Comparison of ENCODE assay signal across 24 mouse cellular contexts in genomic region chr11:120531646-120532045, GRCm38 (mm10). TPM values are rescaled to one million over a fixed set of nuclear protein-coding genes. Genes with fewer than 3 reads are reported as not detected.
DNase-seq lines count a peak whose midpoint lies in the region; ATAC-seq and TF ChIP-seq lines count a peak whose summit lies in the region.
"Had no signal": no experiment of that assay in that cellular context is flagged by ENCODE, and none has a peak within 500 bp of the region (broad histone marks: within the 10 kb centered on the region; RNA-seq: fewer than 3 reads in every experiment).

No protein-coding gene starts in this region.

- 0 out of 2 replicates have a peak overlapping the region, but pooled peaks have one; percentile 34 for H3K4me3 ChIP-seq in hindbrain, postnatal 0 days (ENCODE audit: low read length)
- H3K4me3 ChIP-seq in hindbrain, embryonic 11.5 days (ENCODE audit: low read depth, low read length), result no peak overlapping the region
- peak overlapping the region; percentile 53 for H3K4me3 ChIP-seq in limb, embryonic 13.5 days
- H3K4me3 ChIP-seq in liver, embryonic 13.5 days (replicated peaks), result peak overlapping the region; percentile 54
- H3K4me3 ChIP-seq in lung, postnatal 0 days (ENCODE audit: low read depth, low read length), result no peak overlapping the region

- peaks cover 54% of the 10 kb centered on the region for H3K27me3 ChIP-seq in hindbrain, postnatal 0 days (ENCODE audit: insufficient read depth, low read length)
- peaks cover 44% of the 10 kb centered on the region for H3K27me3 ChIP-seq in hindbrain, embryonic 11.5 days (ENCODE audit: control insufficient read depth, insufficient read depth, low read length)
- H3K27me3 ChIP-seq in limb, embryonic 13.5 days, result peaks cover 83% of the 10 kb centered on the region
- H3K27me3 ChIP-seq in liver, embryonic 13.5 days, result peaks cover 79% of the 10 kb centered on the region
- peaks cover 37% of the 10 kb centered on the region for H3K27me3 ChIP-seq in lung, postnatal 0 days (replicated peaks; ENCODE audit: insufficient read depth, low read length)

- 28% methylated on average over 9 of the region's 9 CpGs for WGBS in hindbrain, postnatal 0 days
- WGBS in hindbrain, embryonic 11.5 days, result 28% methylated on average over 9 of the region's 9 CpGs
- 32% methylated on average over 9 of the region's 9 CpGs for WGBS in limb, embryonic 13.5 days
- WGBS in liver, embryonic 13.5 days (ENCODE audit: insufficient replicate concordance), result 30% methylated on average over 9 of the region's 9 CpGs
- WGBS in lung, postnatal 0 days, result 22% methylated on average over 9 of the region's 9 CpGs

- ATAC-seq in hindbrain, postnatal 0 days, result no peak
- ATAC-seq in hindbrain, embryonic 11.5 days (ENCODE audit: low FRiP score), result no peak
- ATAC-seq in limb, embryonic 13.5 days (ENCODE audit: low FRiP score, low read depth), result no peak
- ATAC-seq in liver, embryonic 13.5 days (ENCODE audit: low read depth), result no peak
- no peak for ATAC-seq in lung, postnatal 0 days
- ATAC-seq: midbrain, embryonic 16.5 days had no signal

- no peaks in the 10 kb centered on the region for H3K36me3 ChIP-seq in hindbrain, postnatal 0 days (ENCODE audit: insufficient read depth, low read length)
- H3K36me3 ChIP-seq in hindbrain, embryonic 11.5 days (ENCODE audit: control insufficient read depth, insufficient read depth, low read length), result no peaks in the 10 kb centered on the region
- no peaks in the 10 kb centered on the region for H3K36me3 ChIP-seq in limb, embryonic 13.5 days
- H3K36me3 ChIP-seq in liver, embryonic 13.5 days, result no peaks in the 10 kb centered on the region
- no peaks in the 10 kb centered on the region for H3K36me3 ChIP-seq in lung, postnatal 0 days (ENCODE audit: insufficient read depth, low read length)
- H3K36me3 ChIP-seq: neural tube, embryonic 15.5 days had no signal

- no peak for DNase-seq in hindbrain, postnatal 0 days (ENCODE audit: low spot score)
- no peak for DNase-seq in hindbrain, embryonic 11.5 days (ENCODE audit: low spot score)
- DNase-seq in kidney, postnatal 36 days, result peak; percentile 51 to 56
- DNase-seq in kidney, postnatal 10 days, result no peak
- DNase-seq in liver, embryonic 13.5 days, result no peak
- no peak for DNase-seq in lung, postnatal 0 days (ENCODE audit: low spot score)
- no peak for DNase-seq in layer of hippocampus, postnatal 36 days
- DNase-seq: cerebellum, adult 2 months; left cerebral cortex, postnatal 4 days; lung, postnatal 14 days; right cerebral cortex, postnatal 25 days; thymus, adult 2 months had no signal

- no peak overlapping the region for H3K27ac ChIP-seq in hindbrain, postnatal 0 days
- no peak overlapping the region for H3K27ac ChIP-seq in hindbrain, embryonic 11.5 days (ENCODE audit: low read depth, low read length)
- no peak overlapping the region for H3K27ac ChIP-seq in limb, embryonic 13.5 days
- no peak overlapping the region; the same call in 1 of the 2 replicates for H3K27ac ChIP-seq in liver, embryonic 13.5 days
- H3K27ac ChIP-seq in lung, postnatal 0 days (ENCODE audit: low read length), result no peak overlapping the region
- H3K27ac ChIP-seq: neural tube, embryonic 15.5 days had no signal

- TF ChIP-seq CTCF in hindbrain, postnatal 0 days (IDR thresholded peaks at IDR 0.05; ENCODE audit: low read depth), result no peak
- no peak for TF ChIP-seq CTCF in lung, postnatal 0 days (IDR thresholded peaks at IDR 0.05)

- no peak overlapping the region for H3K4me2 ChIP-seq in hindbrain, postnatal 0 days (ENCODE audit: low read depth, low read length)
- H3K4me2 ChIP-seq in hindbrain, embryonic 11.5 days (replicated peaks; ENCODE audit: low read depth, low read length), result no peak overlapping the region
- H3K4me2 ChIP-seq in limb, embryonic 13.5 days (replicated peaks), result peak overlapping the region; percentile 91
- peak overlapping the region; percentile 61 for H3K4me2 ChIP-seq in liver, embryonic 13.5 days
- no peak overlapping the region for H3K4me2 ChIP-seq in lung, postnatal 0 days (replicated peaks; ENCODE audit: low read depth, low read length)

- 0 out of 2 replicates have a peak, but pooled peaks cover 10% of the 10 kb centered on the region for H3K4me1 ChIP-seq in hindbrain, postnatal 0 days (ENCODE audit: insufficient read depth, low read length)
- H3K4me1 ChIP-seq in hindbrain, embryonic 11.5 days (replicated peaks; ENCODE audit: control insufficient read depth, insufficient read depth, low read length), result peaks cover 3% of the 10 kb centered on the region
- H3K4me1 ChIP-seq in limb, embryonic 13.5 days, result peaks cover 23% of the 10 kb centered on the region
- peaks cover 31% of the 10 kb centered on the region for H3K4me1 ChIP-seq in liver, embryonic 13.5 days (replicated peaks)
- H3K4me1 ChIP-seq in lung, postnatal 0 days (ENCODE audit: insufficient read depth, low read depth, low read length), result peaks cover 5% of the 10 kb centered on the region; the same call in 1 of the 2 replicates

- no peak overlapping the region for H3K9ac ChIP-seq in hindbrain, postnatal 0 days (replicated peaks; ENCODE audit: low read length)
- H3K9ac ChIP-seq in hindbrain, embryonic 11.5 days (ENCODE audit: low read depth, low read length), result no peak overlapping the region
- 0 out of 2 replicates have a peak overlapping the region, but pooled peaks have one; percentile 72 for H3K9ac ChIP-seq in limb, embryonic 13.5 days
- peak overlapping the region; percentile 65 for H3K9ac ChIP-seq in liver, embryonic 13.5 days
- H3K9ac ChIP-seq in lung, postnatal 0 days (replicated peaks; ENCODE audit: low read depth), result no peak overlapping the region
- H3K9ac ChIP-seq: neural tube, embryonic 15.5 days had no signal

- no peak for TF ChIP-seq EP300 in lung, postnatal 0 days (IDR thresholded peaks at IDR 0.05)

- H3K9me3 ChIP-seq in hindbrain, postnatal 0 days (ENCODE audit: low read length), result no peaks in the 10 kb centered on the region
- no peaks in the 10 kb centered on the region for H3K9me3 ChIP-seq in hindbrain, embryonic 11.5 days (ENCODE audit: control insufficient read depth, low read length)
- H3K9me3 ChIP-seq in limb, embryonic 13.5 days, result no peaks in the 10 kb centered on the region
- no peaks in the 10 kb centered on the region for H3K9me3 ChIP-seq in liver, embryonic 13.5 days (replicated peaks)
- H3K9me3 ChIP-seq in lung, postnatal 0 days (ENCODE audit: low read length), result no peaks in the 10 kb centered on the region
- H3K9me3 ChIP-seq: megakaryocyte, embryonic 14.5 days; neural tube, embryonic 15.5 days had no signal

RNA-seq across cellular contexts. Expression of gene Gcgr, which starts 1.1 kb away (rescaled TPM):
- 0.99 and 3.1 TPM in 2 replicates for total RNA-seq in hindbrain, postnatal 0 days (2014; rRNA removed)
- 1.0 TPM in 2 replicates for polyA plus RNA-seq in hindbrain, postnatal 0 days (2015; fragmentation: Nextera tagmentation; extraction: Ambion mirVana)
- 0.31 and 0.56 TPM in 2 replicates for polyA plus RNA-seq in hindbrain, embryonic 11.5 days (2014; fragmentation: Nextera tagmentation; extraction: Ambion mirVana)
- polyA plus RNA-seq in limb, embryonic 13.5 days (2015; fragmentation: Nextera tagmentation; extraction: Ambion mirVana), result 6.3 and 7.3 TPM in 2 replicates
- 10.0 and 10.7 TPM in 2 replicates for polyA plus RNA-seq in liver, embryonic 13.5 days (2015; fragmentation: Nextera tagmentation; extraction: Ambion mirVana)
- polyA plus RNA-seq in lung, postnatal 0 days (2015; fragmentation: Nextera tagmentation; extraction: Ambion mirVana), result 0.61 and 0.76 TPM in 2 replicates
- total RNA-seq in layer of hippocampus, postnatal 36 days (2021), result under 1 TPM; 0.15 to 0.18 TPM
- total RNA-seq: layer of hippocampus, adult 18-20 months had no signal
- polyA plus RNA-seq: C2C12; forebrain, embryonic 11.5 days had no signal

RNA-seq across cellular contexts. Expression of gene Mcrip1, which starts 17.9 kb away (rescaled TPM):
- total RNA-seq in hindbrain, postnatal 0 days (2014; rRNA removed), result 144 and 192 TPM in 2 replicates
- 250 and 257 TPM in 2 replicates for polyA plus RNA-seq in hindbrain, postnatal 0 days (2015; fragmentation: Nextera tagmentation; extraction: Ambion mirVana)
- polyA plus RNA-seq in hindbrain, embryonic 11.5 days (2014; fragmentation: Nextera tagmentation; extraction: Ambion mirVana), result 245 and 256 TPM in 2 replicates
- polyA plus RNA-seq in limb, embryonic 13.5 days (2015; fragmentation: Nextera tagmentation; extraction: Ambion mirVana), result 245 TPM in 2 replicates
- 45.7 and 46.9 TPM in 2 replicates for polyA plus RNA-seq in liver, embryonic 13.5 days (2015; fragmentation: Nextera tagmentation; extraction: Ambion mirVana)
- 209 and 215 TPM in 2 replicates for polyA plus RNA-seq in lung, postnatal 0 days (2015; fragmentation: Nextera tagmentation; extraction: Ambion mirVana)
- 10 to 100 TPM; 71.3 to 71.6 TPM for total RNA-seq in layer of hippocampus, postnatal 36 days (2021)

RNA-seq across cellular contexts. Expression of gene Ppp1r27, which starts 19.3 kb away (rescaled TPM):
- not detected in 2 replicates for total RNA-seq in hindbrain, postnatal 0 days (2014; rRNA removed)
- polyA plus RNA-seq in hindbrain, postnatal 0 days (2015; fragmentation: Nextera tagmentation; extraction: Ambion mirVana), result not detected in 2 replicates
- polyA plus RNA-seq in hindbrain, embryonic 11.5 days (2014; fragmentation: Nextera tagmentation; extraction: Ambion mirVana), result not detected in 2 replicates
- 0.59 and 0.94 TPM in 2 replicates for polyA plus RNA-seq in limb, embryonic 13.5 days (2015; fragmentation: Nextera tagmentation; extraction: Ambion mirVana)
- 0.22 TPM in 1 of 2 replicates, not detected in the other for polyA plus RNA-seq in liver, embryonic 13.5 days (2015; fragmentation: Nextera tagmentation; extraction: Ambion mirVana)
- polyA plus RNA-seq in lung, postnatal 0 days (2015; fragmentation: Nextera tagmentation; extraction: Ambion mirVana), result not detected in 2 replicates
- total RNA-seq in layer of hippocampus, postnatal 36 days (2021), result not detected
- total RNA-seq: heart, postnatal 25 days; layer of hippocampus, adult 18-20 months; layer of hippocampus, postnatal 25 days; left cerebral cortex, postnatal 4 days had no signal
- polyA plus RNA-seq: cerebellum, adult 2 months; forebrain, embryonic 11.5 days; heart, embryonic 11.5 days; midbrain, embryonic 16.5 days; spleen, adult 2 months; stomach, embryonic 14.5 days had no signal

RNA-seq across cellular contexts. Expression of gene Slc25a10, which starts 40.0 kb away (rescaled TPM):
- total RNA-seq in hindbrain, postnatal 0 days (2014; rRNA removed), result 41.3 and 52.5 TPM in 2 replicates
- 28.0 and 28.8 TPM in 2 replicates for polyA plus RNA-seq in hindbrain, postnatal 0 days (2015; fragmentation: Nextera tagmentation; extraction: Ambion mirVana)
- 35.2 and 35.4 TPM in 2 replicates for polyA plus RNA-seq in hindbrain, embryonic 11.5 days (2014; fragmentation: Nextera tagmentation; extraction: Ambion mirVana)
- polyA plus RNA-seq in limb, embryonic 13.5 days (2015; fragmentation: Nextera tagmentation; extraction: Ambion mirVana), result 46.8 and 49.0 TPM in 2 replicates
- 42.2 and 44.1 TPM in 2 replicates for polyA plus RNA-seq in liver, embryonic 13.5 days (2015; fragmentation: Nextera tagmentation; extraction: Ambion mirVana)
- 75.4 and 83.4 TPM in 2 replicates for polyA plus RNA-seq in lung, postnatal 0 days (2015; fragmentation: Nextera tagmentation; extraction: Ambion mirVana)
- total RNA-seq in layer of hippocampus, postnatal 36 days (2021), result 10 to 100 TPM; 18.7 to 20.4 TPM

RNA-seq across cellular contexts. Expression of gene P4hb, which starts 41.4 kb away (rescaled TPM):
- total RNA-seq in hindbrain, postnatal 0 days (2014; rRNA removed), result 147 and 174 TPM in 2 replicates
- polyA plus RNA-seq in hindbrain, postnatal 0 days (2015; fragmentation: Nextera tagmentation; extraction: Ambion mirVana), result 222 TPM in 2 replicates
- polyA plus RNA-seq in hindbrain, embryonic 11.5 days (2014; fragmentation: Nextera tagmentation; extraction: Ambion mirVana), result 504 and 527 TPM in 2 replicates
- polyA plus RNA-seq in limb, embryonic 13.5 days (2015; fragmentation: Nextera tagmentation; extraction: Ambion mirVana), result 775 and 791 TPM in 2 replicates
- 403 and 453 TPM in 2 replicates for polyA plus RNA-seq in liver, embryonic 13.5 days (2015; fragmentation: Nextera tagmentation; extraction: Ambion mirVana)
- polyA plus RNA-seq in lung, postnatal 0 days (2015; fragmentation: Nextera tagmentation; extraction: Ambion mirVana), result 551 and 555 TPM in 2 replicates
- 100 to 1,000 TPM; 118 to 122 TPM for total RNA-seq in layer of hippocampus, postnatal 36 days (2021)

Comparison
In these comparisons a context has a peak if more than half of its experiments do, and no peak if none do; other contexts are left out.
1. DNase-seq: peak in kidney, postnatal 36 days (2 of 2); none in hindbrain, postnatal 0 days (single experiment), hindbrain, embryonic 11.5 days (single experiment), kidney, postnatal 10 days (single experiment), liver, embryonic 13.5 days (single experiment), lung, postnatal 0 days (single experiment) and layer of hippocampus, postnatal 36 days (0 of 2).
2. H3K4me3 ChIP-seq: peak in hindbrain, postnatal 0 days (single experiment), limb, embryonic 13.5 days (single experiment) and liver, embryonic 13.5 days (single experiment); none in hindbrain, embryonic 11.5 days (single experiment) and lung, postnatal 0 days (single experiment).
3. H3K4me2 ChIP-seq: peak in limb, embryonic 13.5 days (single experiment) and liver, embryonic 13.5 days (single experiment); none in hindbrain, postnatal 0 days (single experiment), hindbrain, embryonic 11.5 days (single experiment) and lung, postnatal 0 days (single experiment).
4. H3K9ac ChIP-seq: peak in limb, embryonic 13.5 days (single experiment) and liver, embryonic 13.5 days (single experiment); none in hindbrain, postnatal 0 days (single experiment), hindbrain, embryonic 11.5 days (single experiment) and lung, postnatal 0 days (single experiment).